Mouse (Mus musculus) heart, embryonic 16.5 days (tissue): ENCODE measurements around the gene Vmn1r226. TPM values are rescaled to one million over a fixed set of nuclear protein-coding genes. Genes with fewer than 3 reads are reported as not detected.

ENCODE experiments used
- ATAC-seq: fragments of 200-750 bp; cut with Nextera tagmentation; replicated peaks from 2 replicates; pipeline ENCODE4 v1.8.0; 2017; ENCODE audit warnings: moderate number of reproducible peaks; ENCODE audit not compliant: insufficient read depth, low FRiP score; ENCODE audit errors: extremely low read depth
- H3K27ac ChIP-seq: fragments of 300-500 bp; sonication (generic); 2 replicates; pipeline ENCODE4 v1.5.1; 2014; ENCODE audit warnings: mild to moderate bottlenecking, low read length, control low read depth, moderate library complexity
- H3K27me3 ChIP-seq: fragments of 300-500 bp; sonication (generic); 2 replicates; pipeline ENCODE4 v1.6.1; 2014; ENCODE audit warnings: low read length, mixed read lengths; ENCODE audit not compliant: control insufficient read depth, insufficient read depth
- H3K36me3 ChIP-seq: fragments of 300-500 bp; sonication (generic); 2 replicates; pipeline ENCODE4 v1.6.1; 2014; ENCODE audit not compliant: control insufficient read depth, insufficient read depth
- H3K4me1 ChIP-seq: fragments of 300-500 bp; sonication (generic); 2 replicates; pipeline ENCODE4 v1.6.1; 2014; ENCODE audit warnings: low read length, mixed read lengths; ENCODE audit not compliant: control insufficient read depth, insufficient read depth
- H3K4me2 ChIP-seq: fragments of 300-500 bp; sonication (generic); 2 replicates; pipeline ENCODE4 v1.6.1; 2014; ENCODE audit warnings: low read depth, mild to moderate bottlenecking, control low read depth, low read length
- H3K4me3 ChIP-seq: fragments of 300-500 bp; sonication (generic); 2 replicates; pipeline ENCODE4 v1.5.1; 2014; ENCODE audit warnings: mild to moderate bottlenecking, control low read depth, low read length
- H3K9ac ChIP-seq: fragments of 300-500 bp; sonication (generic); 2 replicates; pipeline ENCODE4 v1.6.1; 2014; ENCODE audit warnings: low read length, control low read depth
- H3K9me3 ChIP-seq: fragments of 300-500 bp; sonication (generic); replicated peaks from 2 replicates; pipeline ENCODE4 v1.6.1; 2016; ENCODE audit warnings: low read length; ENCODE audit not compliant: control insufficient read depth
- WGBS: fragments of 180-500 bp; shearing (Covaris S2); extraction: QIAGEN DNeasy Blood & Tissue Kit; methylation state at CpG from one replicate; pipeline ENCODE4 v1.1.7; 2014; 5-methylcytosine and 5-hydroxymethylcytosine counted together
- polyA plus RNA-seq: library from polyadenylated mRNA; unstranded; fragments of >200 nt; fragmentation: Nextera tagmentation; extraction: Ambion mirVana; gene quantifications from 2 replicates; pipeline ENCODE4 v1.2.1, GENCODE M21; 2015

Gene Vmn1r226
- polyA plus RNA-seq: not detected in 2 replicates

DNA sequence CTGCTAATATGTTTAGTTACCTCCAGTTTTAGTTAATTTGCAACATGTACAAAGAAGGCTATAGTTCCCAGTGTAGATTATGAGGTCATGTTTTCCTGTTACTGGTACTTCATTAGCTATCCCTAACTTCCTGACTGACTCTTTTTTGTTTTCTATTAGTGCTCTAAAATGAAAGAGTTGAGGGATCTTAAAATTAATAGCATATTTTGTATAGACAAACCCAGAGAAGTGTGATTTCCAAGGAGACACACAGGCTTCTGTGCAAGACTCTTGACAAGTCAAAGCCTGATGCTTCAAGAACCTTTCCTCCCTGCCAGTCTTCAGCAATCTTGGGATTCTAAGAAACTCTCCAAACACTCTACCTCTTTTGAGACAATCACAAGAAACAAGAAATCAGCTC is at the start of gene Vmn1r226:
Vmn1r226 (plus strand) TSS at position 301 of the 400 bp plus-strand sequence.
- Histone ChIP-seq H3K4me2 (no peak within 1 kb of the TSS), H3K27ac (no peak within 1 kb of the TSS), H3K27me3 (no peaks in the 10 kb centered on the region), H3K4me3 (no peak within 1 kb of the TSS), H3K36me3 (no peaks in the 10 kb centered on the region), H3K9me3 (peaks cover 5% of the 10 kb centered on the region), H3K9ac (no peak within 1 kb of the TSS), H3K4me1 (no peaks in the 10 kb centered on the region)
- no peak for ATAC-seq

- Histone ChIP-seq H3K4me2 (no peak within 1 kb of the TSS), H3K4me1 (no peaks in the 10 kb centered on the region), H3K9ac (no peak within 1 kb of the TSS), H3K4me3 (no peak within 1 kb of the TSS), H3K27ac (no peak within 1 kb of the TSS), H3K36me3 (no peaks in the 10 kb centered on the region), H3K9me3 (no peaks in the 10 kb centered on the region), H3K27me3 (no peaks in the 10 kb centered on the region)
- no peak for ATAC-seq
- WGBS: 22% methylated on average over 1 of the region's 1 CpGs
Observed at GRCm38 (mm10) chr17:20729543-20729942, 46.9 kb downstream of the Vmn1r226 start, which contains the start of gene Vmn1r227. Vmn1r227 (plus strand) TSS chr17:20729843.

Other genes starting within 250 kb of the Vmn1r226 start
- gene Vmn2r108, start 201.5 kb upstream of the Vmn1r226 start, polyA plus RNA-seq: not detected in 2 replicates
- not detected in 2 replicates for gene Vmn1r225, start 184.7 kb upstream of the Vmn1r226 start, polyA plus RNA-seq
- gene Vmn2r109, start 118.1 kb upstream of the Vmn1r226 start, polyA plus RNA-seq: not detected in 2 replicates
- gene Vmn2r110, start 86.4 kb upstream of the Vmn1r226 start, polyA plus RNA-seq: not detected in 2 replicates
- not detected in 2 replicates for gene Fpr-rs3, start 58.0 kb upstream of the Vmn1r226 start, polyA plus RNA-seq
- not detected in 2 replicates for gene Vmn1r227, start 47.0 kb downstream of the Vmn1r226 start, polyA plus RNA-seq
- not detected in 2 replicates for gene Vmn1r228, start 103.3 kb downstream of the Vmn1r226 start, polyA plus RNA-seq
- not detected in 2 replicates for gene Vmn1r229, start 128.7 kb downstream of the Vmn1r226 start, polyA plus RNA-seq
- not detected in 2 replicates for gene Vmn1r230, start 157.6 kb downstream of the Vmn1r226 start, polyA plus RNA-seq
- not detected in 2 replicates for gene Vmn1r231, start 222.2 kb downstream of the Vmn1r226 start, polyA plus RNA-seq
- gene Vmn1r232, start 236.9 kb downstream of the Vmn1r226 start, polyA plus RNA-seq: not detected in 2 replicates